Mouse (Mus musculus): ENCODE measurements around the gene Arhgef11.

DNA sequence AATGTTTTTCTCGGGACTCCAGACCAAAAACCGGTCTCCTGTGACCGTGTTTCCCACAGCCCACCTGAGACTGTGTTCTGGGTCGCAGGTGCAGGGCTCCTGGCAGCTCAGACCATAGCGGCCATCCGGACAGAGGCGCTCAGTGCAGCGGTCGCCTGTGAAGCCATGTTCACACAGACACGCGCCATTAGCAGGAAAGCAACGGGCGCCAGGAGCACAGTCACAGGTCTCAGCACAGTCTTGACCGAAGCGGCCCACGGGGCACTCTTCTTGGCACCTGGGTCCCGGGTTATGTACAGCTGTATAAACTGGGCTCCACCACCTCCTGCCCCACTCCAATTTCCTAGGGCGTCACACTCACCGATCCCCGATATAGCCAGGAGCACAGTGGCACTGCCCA lies 139.1 kb downstream of the Arhgef11 start:
- no peak for TF ChIP-seq CTCF (IDR thresholded peaks at IDR 0.05; ENCODE audit: low read depth)
- no peak for TF ChIP-seq EP300 (optimal IDR thresholded peaks at IDR 0.05)

All from stomach, postnatal 0 days (tissue).